Mouse (Mus musculus): ENCODE data around the gene Asic2.

- TF ChIP-seq CTCF (IDR thresholded peaks at IDR 0.05; ENCODE audit: borderline replicate concordance, insufficient read depth, low read depth, low read length) (no peak), POLR2A (IDR thresholded peaks at IDR 0.05; ENCODE audit: borderline replicate concordance, insufficient read depth, low read length) (no peak)
These were observed 690.9 kb downstream of the Asic2 start for GRCm38 (mm10) chr11:81277406-81277805.
